Mouse (Mus musculus): ENCODE measurements around the gene Dbp. TPM values are rescaled to one million over a fixed set of nuclear protein-coding genes. Genes with fewer than 3 reads are reported as not detected.

Gene Dbp
- total RNA-seq, 2 experiments from 2014 or later, result 40.9 to 51.0 TPM

DNA sequence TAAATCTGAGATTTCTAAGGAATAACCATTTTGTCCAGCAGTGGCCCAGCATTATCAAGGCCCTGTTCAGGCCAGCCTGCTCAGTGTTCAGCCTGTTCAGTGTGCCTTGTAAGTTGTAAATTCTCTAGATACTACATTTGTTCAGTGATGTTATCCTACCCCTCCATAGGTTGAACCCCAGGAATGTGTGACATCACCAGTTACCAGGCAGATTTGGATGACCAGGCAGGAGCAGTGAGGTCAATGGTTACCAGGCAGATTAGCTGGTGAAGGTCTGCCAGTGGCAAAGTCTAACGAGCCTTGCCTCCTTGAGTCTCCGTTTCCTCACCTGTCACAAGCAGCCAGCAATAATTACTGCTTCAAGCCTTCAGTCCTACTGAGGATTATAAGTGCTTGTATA, 39.5 kb downstream of the Dbp start:
- DNase-seq (ENCODE audit: extremely low spot score in 1 of 2, low spot score in 2 of 2), result peak in 1 of 2 experiments; percentile 91
- intact Hi-C loops (cut with DNase I), result loop anchor here (5.0 kb wide), 2 partner anchors 38 to 193 kb away; partner anchors contain the start of genes Lmtk3 and Sult2b1

DNA sequence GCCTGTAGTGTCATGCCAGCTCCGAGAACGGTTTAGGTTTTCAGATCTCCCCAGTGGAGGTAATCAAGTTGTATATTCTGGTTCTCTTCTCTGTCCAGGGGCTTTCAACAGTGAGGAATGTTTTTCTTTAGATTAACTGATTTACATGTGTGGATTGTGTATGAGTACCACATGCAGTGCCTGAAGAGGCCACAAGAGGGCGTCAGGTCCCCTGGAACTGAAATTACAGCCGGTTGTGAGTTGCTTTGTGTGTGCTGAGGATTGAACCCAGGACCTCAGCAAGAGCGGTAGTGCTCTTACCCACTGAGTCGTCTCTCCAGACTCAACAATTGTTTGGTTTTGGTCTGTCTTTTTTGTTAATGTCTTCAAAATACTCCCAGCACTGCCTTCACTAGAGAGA, 41.6 kb downstream of the Dbp start:
- intact Hi-C loops (cut with DNase I), result loop anchor here (5.0 kb wide), 1 partner anchor 261 kb away; no protein-coding TSS in a partner anchor
- no peak for DNase-seq (ENCODE audit: extremely low spot score in 1 of 2, low spot score in 2 of 2)

DNA sequence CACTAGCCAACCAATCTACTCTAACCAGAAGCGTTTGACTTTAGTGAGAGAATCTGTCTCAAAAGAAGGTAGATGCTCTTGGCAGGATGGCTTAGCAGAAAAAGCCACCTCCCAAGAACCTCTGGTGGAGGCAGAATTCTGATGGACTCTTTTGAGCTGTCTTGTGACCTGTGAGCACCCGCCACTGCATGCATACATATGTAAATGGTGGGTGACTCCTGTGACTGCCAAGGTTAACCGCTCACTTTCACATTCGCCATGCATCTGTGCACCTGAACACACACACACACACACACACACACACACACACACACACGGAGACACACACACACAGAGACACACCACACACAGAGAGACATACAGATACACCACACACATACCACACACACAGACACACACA, 42.6 kb downstream of the Dbp start:
- intact Hi-C loops (cut with DNase I), result loop anchor here (5.0 kb wide), 1 partner anchor 260 kb away; no protein-coding TSS in a partner anchor
- DNase-seq (ENCODE audit: extremely low spot score in 1 of 2, low spot score in 2 of 2), result no peak

DNA sequence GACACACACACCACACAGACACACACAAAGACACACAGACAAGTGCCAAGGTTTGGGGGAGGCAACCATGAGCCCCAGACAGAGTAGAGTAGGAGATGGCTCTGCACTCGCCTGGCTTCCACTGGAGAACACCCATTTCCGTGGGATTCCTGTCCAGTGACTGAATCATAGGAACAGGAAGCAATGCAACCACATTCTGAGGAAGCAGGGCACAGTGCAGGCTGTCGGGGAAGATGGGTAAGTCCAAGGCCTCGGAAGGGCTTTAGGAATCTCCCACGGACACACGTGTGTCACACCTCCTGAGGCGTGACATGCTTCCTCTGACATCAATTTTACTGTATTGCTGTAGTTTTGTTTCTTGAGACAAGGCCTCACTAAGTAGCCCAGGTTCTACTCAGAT, 43.2 kb downstream of the Dbp start:
- DNase-seq (ENCODE audit: extremely low spot score in 1 of 2, low spot score in 2 of 2), result no peak
- intact Hi-C loops (cut with DNase I), result loop anchor here (5.0 kb wide), 1 partner anchor 259 kb away; no protein-coding TSS in a partner anchor

DNA sequence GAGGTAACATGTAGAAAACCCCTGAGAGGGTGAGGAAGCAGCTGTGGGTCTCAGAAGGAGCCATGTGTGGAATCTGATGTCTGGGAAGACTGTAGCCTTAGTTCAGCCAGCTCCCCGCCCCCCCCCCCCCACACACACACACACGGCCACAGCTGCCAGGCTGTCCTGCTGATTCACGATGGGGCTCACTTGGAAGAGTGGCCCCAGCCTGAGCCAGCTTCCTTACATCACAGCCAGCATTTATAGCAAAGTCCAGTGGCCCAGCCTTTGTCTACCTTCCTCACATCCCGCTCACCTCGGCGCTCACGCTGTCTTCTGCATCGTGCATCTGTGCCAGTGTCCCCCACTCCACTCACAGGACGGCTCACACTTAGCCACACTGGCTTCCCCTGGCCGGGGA, 44.5 kb downstream of the Dbp start:
- intact Hi-C loops (cut with DNase I), result loop anchor here (5.0 kb wide), 1 partner anchor 258 kb away; no protein-coding TSS in a partner anchor
- no peak for DNase-seq (ENCODE audit: extremely low spot score in 1 of 2, low spot score in 2 of 2)

DNA sequence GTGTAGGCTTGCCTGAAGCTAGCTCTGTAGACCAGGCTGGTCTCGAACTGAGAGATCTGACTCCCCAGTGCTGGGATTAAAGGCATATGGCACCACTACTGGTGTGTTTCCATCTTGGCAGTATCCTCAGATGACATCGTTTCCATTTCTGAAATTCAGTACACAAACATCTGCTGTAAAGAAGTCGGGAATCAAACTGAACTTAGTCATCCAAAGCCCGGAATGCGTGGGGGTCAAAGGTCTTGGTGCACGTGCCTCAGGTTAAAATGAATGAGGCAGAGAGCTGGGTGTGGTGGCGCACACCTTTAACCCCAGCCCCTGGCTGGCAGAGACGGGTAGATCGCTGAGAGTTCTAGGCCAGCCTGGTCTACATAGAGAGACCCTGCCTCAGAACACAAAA, 45.3 kb downstream of the Dbp start:
- intact Hi-C loops (cut with DNase I), result no loop called here
- DNase-seq (ENCODE audit: extremely low spot score in 1 of 2, low spot score in 2 of 2), result no peak

DNA sequence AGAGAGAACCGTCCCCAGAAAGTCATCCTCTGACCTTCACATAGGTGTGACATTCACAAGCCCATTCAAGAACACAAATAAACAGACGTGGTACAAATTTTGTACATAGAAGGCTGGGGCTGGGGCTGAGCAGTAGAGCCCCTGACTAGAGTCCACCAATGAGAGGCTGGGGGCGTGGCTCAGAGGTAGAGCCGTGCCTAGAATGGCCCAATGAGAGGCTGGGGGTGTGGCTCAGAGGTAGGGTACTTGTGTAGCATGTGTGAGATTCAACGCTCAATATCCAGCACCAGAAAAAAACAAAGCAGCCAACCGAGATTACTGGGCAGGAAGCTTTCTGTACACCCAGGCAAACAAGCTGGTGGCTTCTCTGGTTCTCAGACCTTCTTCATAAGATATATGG, 50.8 kb downstream of the Dbp start:
- no peak for DNase-seq (ENCODE audit: extremely low spot score in 1 of 2, low spot score in 2 of 2)

DNA sequence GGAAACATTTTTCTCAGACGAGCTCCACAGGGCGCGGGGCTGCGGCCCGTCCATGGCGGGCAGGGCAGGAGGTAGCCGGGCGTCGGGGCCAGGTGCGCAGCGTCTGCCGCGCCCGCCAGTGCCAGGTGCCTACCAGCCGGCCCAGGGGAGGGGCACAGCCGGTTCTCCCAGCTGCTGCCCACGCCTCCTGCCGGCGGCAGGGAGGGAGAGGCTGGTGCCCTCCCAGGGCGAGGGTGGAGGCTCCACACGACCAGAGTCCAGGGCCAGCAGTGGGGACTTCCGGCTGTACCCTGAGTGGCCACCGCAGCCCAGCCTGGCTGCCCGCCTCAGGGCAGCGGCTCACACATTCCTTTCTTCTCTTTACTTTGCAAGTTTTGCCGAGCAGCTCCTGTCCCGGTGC, 54.5 kb downstream of the Dbp start:
- no peak for DNase-seq (ENCODE audit: extremely low spot score in 1 of 2, low spot score in 2 of 2)
- intact Hi-C loops (cut with DNase I), result no loop called here

More for the DNA sequence above, 50.8 kb downstream of the Dbp start:
- intact Hi-C loops (cut with DNase I), result no loop called here

Other genes starting within 250 kb of the Dbp start
- gene Ftl1, start 245.2 kb upstream of the Dbp start, total RNA-seq (2021), result 100 to 1,000 TPM; 445 to 456 TPM
- 10 to 100 TPM; 86.0 to 93.8 TPM for gene Bax, start 238.2 kb upstream of the Dbp start, total RNA-seq (2021)
- gene Tulp2, start 223.2 kb upstream of the Dbp start, total RNA-seq (2021), result not detected
- not detected for gene Gm45808, start 218.3 kb upstream of the Dbp start, total RNA-seq (2021)
- 1 to 10 TPM; 3.0 to 3.1 TPM for gene Dhdh, start 216.3 kb upstream of the Dbp start, total RNA-seq (2021)
- 100 to 1,000 TPM; 114 to 127 TPM for gene Nucb1, start 194.7 kb upstream of the Dbp start, total RNA-seq (2021)
- gene Ppp1r15a, start 178.8 kb upstream of the Dbp start, total RNA-seq (2021), result 10 to 100 TPM; 25.5 to 28.5 TPM
- gene Plekha4, start 178.8 kb upstream of the Dbp start, total RNA-seq (2021), result 1 to 10 TPM; 1.3 to 2.7 TPM
- gene Hsd17b14, start 150.2 kb upstream of the Dbp start, total RNA-seq (2021), result under 1 TPM in 1 of 2 experiments, not detected in 1; 0.93 TPM
- gene Bcat2, start 134.9 kb upstream of the Dbp start, total RNA-seq (2021), result 10 to 100 TPM; 20.9 to 21.8 TPM
- gene Fgf21, start 89.6 kb upstream of the Dbp start, total RNA-seq (2021), result not detected
- under 1 TPM; 0.13 to 0.30 TPM for gene Fut1, start 87.8 kb upstream of the Dbp start, total RNA-seq (2021)
- not detected for gene Izumo1, start 83.3 kb upstream of the Dbp start, total RNA-seq (2021)
- gene Rasip1, start 77.6 kb upstream of the Dbp start, total RNA-seq (2021), result 10 to 100 TPM; 15.1 to 15.8 TPM
- 1 to 10 TPM; 1.2 to 2.2 TPM for gene Mamstr, start 65.1 kb upstream of the Dbp start, total RNA-seq (2021)
- gene Fut2, start 38.7 kb upstream of the Dbp start, total RNA-seq (2021), result under 1 TPM; 0.18 to 0.24 TPM
- gene Ntn5, start 21.1 kb upstream of the Dbp start, total RNA-seq (2021), result under 1 TPM; 0.45 to 0.47 TPM
- gene Sec1, start 10.7 kb upstream of the Dbp start, total RNA-seq (2021), result under 1 TPM; 0.34 to 0.39 TPM
- gene Car11, start 5.2 kb upstream of the Dbp start, total RNA-seq (2021), result 100 to 1,000 TPM; 152 to 154 TPM
- gene Rpl18, start 10.4 kb downstream of the Dbp start, total RNA-seq (2021), result 100 to 1,000 TPM; 437 to 456 TPM
- 10 to 100 TPM; 23.0 to 24.6 TPM for gene Sphk2, start 12.9 kb downstream of the Dbp start, total RNA-seq (2021)
- gene Fam83e, start 16.1 kb downstream of the Dbp start, total RNA-seq (2021), result under 1 TPM; 0.26 to 0.39 TPM
- not detected for gene Spaca4, start 20.7 kb downstream of the Dbp start, total RNA-seq (2021)
- 100 to 1,000 TPM; 268 to 281 TPM for gene Lmtk3, start 78.7 kb downstream of the Dbp start, total RNA-seq (2021)
- gene Sult2b1, start 79.6 kb downstream of the Dbp start, total RNA-seq (2021), result 10 to 100 TPM in 1 of 2 experiments, 1 to 10 TPM in 1; 9.7 to 11.5 TPM
- gene Cyth2, start 109.5 kb downstream of the Dbp start, total RNA-seq (2021), result 100 to 1,000 TPM; 229 to 242 TPM
- 1 to 10 TPM; 1.6 to 1.8 TPM for gene Kcnj14, start 119.7 kb downstream of the Dbp start, total RNA-seq (2021)
- gene Grwd1, start 125.9 kb downstream of the Dbp start, total RNA-seq (2021), result 10 to 100 TPM; 27.5 to 29.2 TPM
- gene Kdelr1, start 167.7 kb downstream of the Dbp start, total RNA-seq (2021), result 100 to 1,000 TPM; 101 to 103 TPM
- 10 to 100 TPM; 35.6 to 36.4 TPM for gene Grin2d, start 173.3 kb downstream of the Dbp start, total RNA-seq (2021)
- gene Syngr4, start 191.6 kb downstream of the Dbp start, total RNA-seq (2021), result not detected
- 10 to 100 TPM; 17.9 to 22.8 TPM for gene Tmem143, start 191.9 kb downstream of the Dbp start, total RNA-seq (2021)
- gene Emp3, start 216.3 kb downstream of the Dbp start, total RNA-seq (2021), result 1 to 10 TPM; 4.6 to 6.7 TPM
- 1 to 10 TPM; 1.4 to 1.5 TPM for gene Ccdc114, start 219.0 kb downstream of the Dbp start, total RNA-seq (2021)

All from left cerebral cortex, postnatal 10 days (tissue).